Mouse (Mus musculus): ENCODE measurements around the gene Cactin.

GRCm38 (mm10) chr10:81302288-81302687 lies 18.6 kb upstream of the Cactin start:
- TF ChIP-seq EP300 (IDR thresholded peaks at IDR 0.05; ENCODE audit: insufficient read depth, low read depth, low read length) = no peak
- TF ChIP-seq POLR2A (IDR thresholded peaks at IDR 0.05; ENCODE audit: insufficient read depth, low read length) = no peak
- TF ChIP-seq CTCF (IDR thresholded peaks at IDR 0.05; ENCODE audit: low read depth, low read length) = no peak

Data from ES-Bruce4 (cell line).